Comparison of ENCODE assay signal across 35 mouse cellular contexts in the genomic region with DNA sequence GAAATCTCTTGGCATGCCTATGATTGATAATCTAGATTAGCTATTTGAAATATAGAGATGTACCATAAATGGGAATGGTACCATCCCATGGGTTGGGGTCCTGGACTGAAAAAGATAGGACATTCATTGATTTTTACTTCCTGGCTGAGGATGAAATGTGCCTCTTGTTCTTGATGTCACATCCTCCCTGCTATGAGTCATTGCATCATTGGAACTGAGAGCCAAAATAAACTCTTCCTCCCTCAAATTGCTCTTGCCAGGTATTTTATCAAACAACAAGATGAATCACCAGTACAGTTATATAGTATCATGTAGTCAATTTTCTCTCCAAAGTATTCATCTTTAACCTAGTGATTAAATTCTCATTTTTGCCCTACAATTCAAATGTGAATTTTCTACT. TPM values are rescaled to one million over a fixed set of nuclear protein-coding genes. Genes with fewer than 3 reads are reported as not detected.
"Had no signal": no experiment of that assay in that cellular context is flagged by ENCODE, and none has a peak within 500 bp of the region (broad histone marks: within the 10 kb centered on the region; RNA-seq: fewer than 3 reads in every experiment).

No protein-coding gene starts in this region.

- DNase-seq: left cerebral cortex, postnatal 4 days; liver; liver, embryonic 13.5 days; liver, postnatal 0 days; lung, adult 18-20 months; lung, adult 2 months; lung, embryonic 14.5 days; lung, postnatal 10 days; lung, postnatal 14 days; lung, postnatal 36 days; lung, postnatal 4 days; midbrain, embryonic 14.5 days had no signal

- H3K27me3 ChIP-seq: limb, embryonic 12.5 days; limb, embryonic 13.5 days; limb, embryonic 15.5 days; liver, embryonic 12.5 days; liver, embryonic 13.5 days; liver, embryonic 15.5 days; lung, embryonic 15.5 days; megakaryocyte, embryonic 14.5 days; midbrain, embryonic 12.5 days; midbrain, embryonic 13.5 days; midbrain, embryonic 15.5 days; neural tube, embryonic 12.5 days had no signal

- ATAC-seq: liver, embryonic 12.5 days; liver, postnatal 0 days; lung, postnatal 0 days; midbrain, embryonic 13.5 days; midbrain, embryonic 15.5 days; midbrain, embryonic 16.5 days had no signal

- H3K36me3 ChIP-seq: limb, embryonic 10.5 days; limb, embryonic 12.5 days; limb, embryonic 13.5 days; limb, embryonic 15.5 days; liver, embryonic 12.5 days; liver, embryonic 13.5 days; liver, embryonic 15.5 days; lung, embryonic 15.5 days; midbrain, embryonic 10.5 days; midbrain, embryonic 12.5 days; midbrain, embryonic 13.5 days; midbrain, embryonic 15.5 days; neural tube, embryonic 12.5 days had no signal

- H3K9me3 ChIP-seq: limb, embryonic 10.5 days; limb, embryonic 12.5 days; limb, embryonic 13.5 days; limb, embryonic 15.5 days; liver, embryonic 12.5 days; liver, embryonic 13.5 days; liver, embryonic 15.5 days; lung, embryonic 15.5 days; midbrain, embryonic 10.5 days; midbrain, embryonic 12.5 days; midbrain, embryonic 13.5 days; midbrain, embryonic 15.5 days; neural tube, embryonic 12.5 days had no signal

- H3K9ac ChIP-seq: limb, embryonic 12.5 days; limb, embryonic 13.5 days; limb, embryonic 15.5 days; liver, embryonic 12.5 days; liver, embryonic 13.5 days; liver, embryonic 14.5 days; liver, embryonic 15.5 days; liver, postnatal 0 days; lung, embryonic 14.5 days; lung, embryonic 15.5 days; midbrain, embryonic 12.5 days; midbrain, embryonic 13.5 days; midbrain, embryonic 15.5 days; neural tube, embryonic 12.5 days had no signal

- H3K4me2 ChIP-seq: limb, embryonic 12.5 days; limb, embryonic 13.5 days; limb, embryonic 15.5 days; liver, embryonic 12.5 days; liver, embryonic 13.5 days; liver, embryonic 15.5 days; lung, embryonic 14.5 days; lung, embryonic 15.5 days; midbrain, embryonic 11.5 days; midbrain, embryonic 12.5 days; midbrain, embryonic 13.5 days; midbrain, embryonic 15.5 days; neural tube, embryonic 12.5 days had no signal

- H3K4me1 ChIP-seq: limb, embryonic 12.5 days; limb, embryonic 13.5 days; limb, embryonic 15.5 days; liver, embryonic 12.5 days; liver, embryonic 13.5 days; liver, embryonic 15.5 days; lung, embryonic 15.5 days; megakaryocyte, embryonic 14.5 days; midbrain, embryonic 10.5 days; midbrain, embryonic 12.5 days; midbrain, embryonic 13.5 days; midbrain, embryonic 15.5 days; neural tube, embryonic 12.5 days had no signal

- H3K27ac ChIP-seq: limb, embryonic 10.5 days; limb, embryonic 12.5 days; limb, embryonic 13.5 days; limb, embryonic 15.5 days; liver, embryonic 12.5 days; liver, embryonic 13.5 days; liver, embryonic 14.5 days; liver, embryonic 15.5 days; lung, embryonic 15.5 days; macrophage; midbrain, embryonic 10.5 days; midbrain, embryonic 12.5 days; midbrain, embryonic 13.5 days; midbrain, embryonic 15.5 days; neural tube, embryonic 12.5 days had no signal

- H3K4me3 ChIP-seq: limb, embryonic 10.5 days; limb, embryonic 12.5 days; limb, embryonic 13.5 days; limb, embryonic 15.5 days; liver, embryonic 12.5 days; liver, embryonic 13.5 days; liver, embryonic 15.5 days; lung, embryonic 15.5 days; megakaryocyte, embryonic 14.5 days; midbrain, embryonic 10.5 days; midbrain, embryonic 12.5 days; midbrain, embryonic 13.5 days; midbrain, embryonic 15.5 days; myocyte; neural tube, embryonic 12.5 days had no signal

RNA-seq across cellular contexts. Expression of gene Osr1, which starts 28.3 kb away (rescaled TPM):
- total RNA-seq: megakaryocyte progenitor cell, adult 5-6 weeks; megakaryocyte, adult 5-6 weeks; megakaryocyte-erythroid progenitor cell, adult 5-6 weeks; monocyte, adult 5-6 weeks had no signal
- polyA plus RNA-seq: macrophage had no signal
